Mouse (Mus musculus) CH12.LX (cell line): ENCODE measurements around the gene Golm1.

ENCODE experiments used
- EP300 ChIP-seq: IDR thresholded peaks from 2 replicates; pipeline ENCODE4 v1.6.1; 2011; ENCODE audit warnings: low read length, improper control_type of control experiment
- POLR2A ChIP-seq: IDR thresholded peaks from 2 replicates; pipeline ENCODE4 v1.6.1; 2011; ENCODE audit warnings: low read depth, mild to moderate bottlenecking, improper control_type of control experiment, low read length

- TF ChIP-seq POLR2A (no peak), EP300 (no peak)
Observed at GRCm38 (mm10) chr13:59653136-59653535, 22.5 kb downstream of the Golm1 start.
